8 mouse cellular contexts compared by ENCODE assay signal in genomic region chr3:146345308-146345780, GRCm38 (mm10). TPM values are rescaled to one million over a fixed set of nuclear protein-coding genes. Genes with fewer than 3 reads are reported as not detected.
A peak's percentile ranks its signal among the peaks of the same experiment; 100 is the strongest.
DNase-seq lines count a peak whose midpoint lies in the region; ATAC-seq and TF ChIP-seq lines count a peak whose summit lies in the region.

No protein-coding gene starts in this region.

- 11% methylated on average over 18 of the region's 18 CpGs for WGBS in embryonic facial prominence, embryonic 11.5 days
- WGBS in heart, embryonic 10.5 days = 13% methylated on average over 18 of the region's 18 CpGs
- 6% methylated on average over 18 of the region's 18 CpGs for WGBS in kidney, postnatal 0 days
- WGBS in liver, embryonic 14.5 days (ENCODE audit: insufficient replicate concordance) = 11% methylated on average over 18 of the region's 18 CpGs
- 12% methylated on average over 18 of the region's 18 CpGs for WGBS in neural tube, embryonic 11.5 days

- no peaks in the 10 kb centered on the region for H3K4me1 ChIP-seq in embryonic facial prominence, embryonic 11.5 days (ENCODE audit: control insufficient read depth, insufficient read depth, low read length)
- H3K4me1 ChIP-seq in heart, embryonic 10.5 days = no peaks in the 10 kb centered on the region
- no peaks in the 10 kb centered on the region for H3K4me1 ChIP-seq in kidney, postnatal 0 days (replicated peaks; ENCODE audit: insufficient read depth, low read length)
- H3K4me1 ChIP-seq in liver, embryonic 14.5 days (replicated peaks; ENCODE audit: control insufficient read depth in 2 of 2, insufficient read depth in 2 of 2, low read length in 1 of 2) = peaks cover 4 to 6% of the 10 kb centered on the region in 2 experiments; a peak in 1 of 4 replicates
- H3K4me1 ChIP-seq in neural tube, embryonic 11.5 days (ENCODE audit: control insufficient read depth, insufficient read depth, low read length) = no peaks in the 10 kb centered on the region
- H3K4me1 ChIP-seq in testis, adult 2 months (ENCODE audit: control insufficient read depth, insufficient read depth, low read length) = peaks cover 19% of the 10 kb centered on the region

- no peak for TF ChIP-seq EP300 in liver, embryonic 14.5 days (IDR thresholded peaks at IDR 0.05; ENCODE audit: low read depth)

- no peaks in the 10 kb centered on the region for H3K27me3 ChIP-seq in embryonic facial prominence, embryonic 11.5 days (ENCODE audit: control insufficient read depth, insufficient read depth, low read length)
- no peaks in the 10 kb centered on the region for H3K27me3 ChIP-seq in heart, embryonic 10.5 days (ENCODE audit: insufficient read depth, poor library complexity, severe bottlenecking)
- H3K27me3 ChIP-seq in kidney, postnatal 0 days (ENCODE audit: insufficient read depth, low read length) = no peaks in the 10 kb centered on the region
- H3K27me3 ChIP-seq in liver, embryonic 14.5 days (ENCODE audit: control insufficient read depth, insufficient read depth, low read length) = no peaks in the 10 kb centered on the region
- no peaks in the 10 kb centered on the region for H3K27me3 ChIP-seq in neural tube, embryonic 11.5 days (ENCODE audit: control insufficient read depth, insufficient read depth, low read length)
- H3K27me3 ChIP-seq in testis, adult 2 months (ENCODE audit: control insufficient read depth, insufficient read depth, low read length) = no peaks in the 10 kb centered on the region

- 0 out of 2 replicates have a peak overlapping the region, but pooled peaks have one; percentile 8 for H3K4me3 ChIP-seq in embryonic facial prominence, embryonic 11.5 days (ENCODE audit: low read depth, low read length)
- H3K4me3 ChIP-seq in heart, embryonic 10.5 days = peak overlapping the region; percentile 38
- 0 out of 2 replicates have a peak overlapping the region, but pooled peaks have one; percentile 7 for H3K4me3 ChIP-seq in kidney, postnatal 0 days (replicated peaks; ENCODE audit: low read depth, low read length)
- H3K4me3 ChIP-seq in liver, embryonic 14.5 days (ENCODE audit: insufficient read depth in 1 of 2, low read depth in 2 of 2, low read length in 2 of 2) = no peak overlapping the region; a peak in 1 of 4 replicates
- peak overlapping the region; percentile 19; the same call in 1 of the 2 replicates for H3K4me3 ChIP-seq in neural tube, embryonic 11.5 days (ENCODE audit: low read depth, low read length)
- H3K4me3 ChIP-seq in testis, adult 2 months (ENCODE audit: control insufficient read depth, low read depth, low read length) = peak overlapping the region; percentile 75

- peak overlapping the region; percentile 28 for H3K4me2 ChIP-seq in embryonic facial prominence, embryonic 11.5 days (ENCODE audit: low read depth, low read length)
- H3K4me2 ChIP-seq in kidney, postnatal 0 days (ENCODE audit: low read length) = peak overlapping the region; percentile 43
- peak overlapping the region; percentile 25 for H3K4me2 ChIP-seq in liver, embryonic 14.5 days (ENCODE audit: low read depth)
- peak overlapping the region; percentile 38 for H3K4me2 ChIP-seq in neural tube, embryonic 11.5 days (ENCODE audit: low read depth)

- H3K36me3 ChIP-seq in embryonic facial prominence, embryonic 11.5 days (replicated peaks; ENCODE audit: control insufficient read depth, insufficient read depth, low read depth, low read length) = no peaks in the 10 kb centered on the region
- no peaks in the 10 kb centered on the region for H3K36me3 ChIP-seq in heart, embryonic 10.5 days
- no peaks in the 10 kb centered on the region for H3K36me3 ChIP-seq in kidney, postnatal 0 days (ENCODE audit: insufficient read depth, low read length)
- no peaks in the 10 kb centered on the region for H3K36me3 ChIP-seq in liver, embryonic 14.5 days (replicated peaks; ENCODE audit: control insufficient read depth, insufficient read depth, low read depth)
- H3K36me3 ChIP-seq in neural tube, embryonic 11.5 days (ENCODE audit: control insufficient read depth, insufficient read depth, low read length) = no peaks in the 10 kb centered on the region
- no peaks in the 10 kb centered on the region for H3K36me3 ChIP-seq in testis, adult 2 months (ENCODE audit: control insufficient read depth, insufficient read depth, low read length)

- H3K9me3 ChIP-seq in embryonic facial prominence, embryonic 11.5 days (replicated peaks; ENCODE audit: control insufficient read depth, low read length) = no peaks in the 10 kb centered on the region
- H3K9me3 ChIP-seq in heart, embryonic 10.5 days = no peaks in the 10 kb centered on the region
- no peaks in the 10 kb centered on the region for H3K9me3 ChIP-seq in kidney, postnatal 0 days (replicated peaks; ENCODE audit: low read length)
- H3K9me3 ChIP-seq in liver, embryonic 14.5 days (ENCODE audit: control insufficient read depth, low read length) = no peaks in the 10 kb centered on the region
- H3K9me3 ChIP-seq in neural tube, embryonic 11.5 days (ENCODE audit: control insufficient read depth, low read length) = no peaks in the 10 kb centered on the region

- ATAC-seq in CD4-positive, CD25-positive, alpha-beta regulatory T cell, adult 4 months = peak; percentile 91
- 0 out of 2 replicates have a peak, but pooled peaks have one; percentile 56 for ATAC-seq in embryonic facial prominence, embryonic 11.5 days (replicated peaks; ENCODE audit: insufficient number of reproducible peaks, low FRiP score, low TSS enrichment, low read depth)
- ATAC-seq in kidney, postnatal 0 days (replicated peaks; ENCODE audit: low FRiP score, low read depth) = peak; percentile 58
- ATAC-seq in liver, embryonic 14.5 days (ENCODE audit: insufficient read depth) = peak; percentile 60
- ATAC-seq in neural tube, embryonic 11.5 days (ENCODE audit: insufficient read depth, low FRiP score, low TSS enrichment) = peak; percentile 72

- peak; percentile 73 for DNase-seq in adrenal gland, postnatal 25 days
- DNase-seq in embryonic facial prominence, embryonic 11.5 days (ENCODE audit: low spot score) = peak; percentile 84
- DNase-seq in heart, embryonic 10.5 days (ENCODE audit: low spot score) = peak; percentile 88
- DNase-seq in kidney, postnatal 0 days (ENCODE audit: low spot score) = peak; percentile 86
- peak in 1 of 3 experiments; percentile 51 for DNase-seq in liver, embryonic 14.5 days (ENCODE audit: low read depth in 3 of 3, low spot score in 3 of 3)
- DNase-seq in neural tube, embryonic 11.5 days (ENCODE audit: low spot score) = peak; percentile 83

- no peak for TF ChIP-seq POLR2A in testis, adult 2 months (IDR thresholded peaks at IDR 0.05; ENCODE audit: control insufficient read depth, low read depth, low read length)

- TF ChIP-seq CTCF in kidney, postnatal 0 days (IDR thresholded peaks at IDR 0.05; ENCODE audit: low read depth) = peak; percentile 97
- peak; percentile 98 for TF ChIP-seq CTCF in liver, embryonic 14.5 days (IDR thresholded peaks at IDR 0.05; ENCODE audit: low read depth)
- peak; percentile 87 for TF ChIP-seq CTCF in testis, adult 2 months (IDR thresholded peaks at IDR 0.05; ENCODE audit: control insufficient read depth, insufficient read depth, insufficient replicate concordance, low read depth, low read length)

- no peak overlapping the region; the same call in 1 of the 2 replicates for H3K9ac ChIP-seq in embryonic facial prominence, embryonic 11.5 days (replicated peaks; ENCODE audit: low read length)
- no peak overlapping the region for H3K9ac ChIP-seq in kidney, postnatal 0 days (ENCODE audit: low read depth, low read length)
- no peak overlapping the region for H3K9ac ChIP-seq in liver, embryonic 14.5 days (replicated peaks)
- peak overlapping the region; percentile 41 for H3K9ac ChIP-seq in neural tube, embryonic 11.5 days (ENCODE audit: low read length)

- no peak overlapping the region for H3K27ac ChIP-seq in embryonic facial prominence, embryonic 11.5 days (replicated peaks; ENCODE audit: low read depth, low read length)
- H3K27ac ChIP-seq in heart, embryonic 10.5 days = no peak overlapping the region
- no peak overlapping the region for H3K27ac ChIP-seq in kidney, postnatal 0 days
- H3K27ac ChIP-seq in liver, embryonic 14.5 days = no peak overlapping the region
- 0 out of 2 replicates have a peak overlapping the region, but pooled peaks have one; percentile 6 for H3K27ac ChIP-seq in neural tube, embryonic 11.5 days (ENCODE audit: low read depth, low read length)
- H3K27ac ChIP-seq in testis, adult 2 months (ENCODE audit: control insufficient read depth, insufficient read depth, low read depth, low read length) = no peak overlapping the region; the same call in 1 of the 2 replicates

RNA-seq across cellular contexts. Expression of gene Ssx2ip, which starts 59.1 kb away (rescaled TPM):
- 1 to 10 TPM in 1 of 2 experiments, under 1 TPM in 1; 0.62 to 1.1 TPM for polyA plus RNA-seq in CD4-positive, CD25-positive, alpha-beta regulatory T cell, adult 4 months (2017; shearing (Covaris generic))
- total RNA-seq in adrenal gland, postnatal 25 days (2021) = 7.5 and 11.6 TPM in 2 replicates
- 32.5 and 35.5 TPM in 2 replicates for polyA plus RNA-seq in embryonic facial prominence, embryonic 11.5 days (2014; fragmentation: Nextera tagmentation; extraction: Ambion mirVana)
- polyA plus RNA-seq in heart, embryonic 10.5 days (2016; fragmentation: Nextera tagmentation; extraction: Ambion mirVana) = 29.8 and 35.8 TPM in 2 replicates
- 20.0 and 20.5 TPM in 2 replicates for polyA plus RNA-seq in kidney, postnatal 0 days (2015; fragmentation: Nextera tagmentation; extraction: Ambion mirVana)
- polyA plus RNA-seq in liver, embryonic 14.5 days (2012; rRNA removed) = 22.7 and 34.9 TPM in 2 replicates
- 96.2 and 118 TPM in 2 replicates for polyA plus RNA-seq in liver, embryonic 14.5 days (2014; fragmentation: Nextera tagmentation; extraction: Ambion mirVana)
- polyA plus RNA-seq in neural tube, embryonic 11.5 days (2014; fragmentation: Nextera tagmentation; extraction: Ambion mirVana) = 28.1 and 28.8 TPM in 2 replicates
- 91.9 and 94.7 TPM in 2 replicates for polyA plus RNA-seq in testis, adult 2 months (2012; rRNA removed)

Comparison
In these comparisons a context has a peak if more than half of its experiments do, and no peak if none do; other contexts are left out.
1. H3K4me3 ChIP-seq: peak in embryonic facial prominence, embryonic 11.5 days (single experiment), heart, embryonic 10.5 days (single experiment), kidney, postnatal 0 days (single experiment), neural tube, embryonic 11.5 days (single experiment) and testis, adult 2 months (single experiment); none in liver, embryonic 14.5 days (0 of 2).
2. RNA of gene Ssx2ip, which starts 59.1 kb away (polyA plus RNA-seq): 22.7 to 118 TPM in liver, embryonic 14.5 days, 91.9 to 94.7 TPM in testis, adult 2 months, 29.8 to 35.8 TPM in heart, embryonic 10.5 days, 32.5 to 35.5 TPM in embryonic facial prominence, embryonic 11.5 days, 28.1 to 28.8 TPM in neural tube, embryonic 11.5 days and 20.0 to 20.5 TPM in kidney, postnatal 0 days; 0.62 to 1.1 TPM in CD4-positive, CD25-positive, alpha-beta regulatory T cell, adult 4 months; every median in the first group is over 10 times any median in the second.
3. Peak in every context shown above with its lines, with median percentiles within 50 percentile points of each other: ATAC-seq, H3K4me2 ChIP-seq and CTCF ChIP-seq.